Mouse (Mus musculus) embryonic fibroblast, embryonic 13.5 days (primary cell): ENCODE results near the gene Cacna2d3.

Source experiments
- CTCF ChIP-seq: IDR thresholded peaks from 2 replicates; pipeline ENCODE4 v1.5.1; 2011; ENCODE audit warnings: mild to moderate bottlenecking, control low read depth, low read length, moderate library complexity, borderline replicate concordance; ENCODE audit not compliant: insufficient read depth
- POLR2A ChIP-seq: IDR thresholded peaks from 2 replicates; pipeline ENCODE4 v1.6.1; 2011; ENCODE audit warnings: low read depth, mild to moderate bottlenecking, control low read depth, low read length, moderate library complexity

GRCm38 (mm10) chr14:28958131-28959015 is 763.3 kb downstream of the Cacna2d3 start:
- TF ChIP-seq CTCF (no peak), POLR2A (no peak)
